Mouse (Mus musculus) olfactory bulb, adult 2 months (tissue): ENCODE results near the gene Tldc2.

Experiments
- CTCF ChIP-seq: fragments of 200-500 bp; IDR thresholded peaks from 2 replicates; pipeline ENCODE4 v1.5.1; 2012; ENCODE audit warnings: low read depth, mild to moderate bottlenecking, low read length, moderate library complexity; ENCODE audit not compliant: insufficient read depth
- POLR2A ChIP-seq: fragments of 200-500 bp; IDR thresholded peaks from 2 replicates; pipeline ENCODE4 v1.6.1; 2012; ENCODE audit warnings: mild to moderate bottlenecking, low read depth, low read length, moderate library complexity; ENCODE audit not compliant: insufficient read depth

DNA sequence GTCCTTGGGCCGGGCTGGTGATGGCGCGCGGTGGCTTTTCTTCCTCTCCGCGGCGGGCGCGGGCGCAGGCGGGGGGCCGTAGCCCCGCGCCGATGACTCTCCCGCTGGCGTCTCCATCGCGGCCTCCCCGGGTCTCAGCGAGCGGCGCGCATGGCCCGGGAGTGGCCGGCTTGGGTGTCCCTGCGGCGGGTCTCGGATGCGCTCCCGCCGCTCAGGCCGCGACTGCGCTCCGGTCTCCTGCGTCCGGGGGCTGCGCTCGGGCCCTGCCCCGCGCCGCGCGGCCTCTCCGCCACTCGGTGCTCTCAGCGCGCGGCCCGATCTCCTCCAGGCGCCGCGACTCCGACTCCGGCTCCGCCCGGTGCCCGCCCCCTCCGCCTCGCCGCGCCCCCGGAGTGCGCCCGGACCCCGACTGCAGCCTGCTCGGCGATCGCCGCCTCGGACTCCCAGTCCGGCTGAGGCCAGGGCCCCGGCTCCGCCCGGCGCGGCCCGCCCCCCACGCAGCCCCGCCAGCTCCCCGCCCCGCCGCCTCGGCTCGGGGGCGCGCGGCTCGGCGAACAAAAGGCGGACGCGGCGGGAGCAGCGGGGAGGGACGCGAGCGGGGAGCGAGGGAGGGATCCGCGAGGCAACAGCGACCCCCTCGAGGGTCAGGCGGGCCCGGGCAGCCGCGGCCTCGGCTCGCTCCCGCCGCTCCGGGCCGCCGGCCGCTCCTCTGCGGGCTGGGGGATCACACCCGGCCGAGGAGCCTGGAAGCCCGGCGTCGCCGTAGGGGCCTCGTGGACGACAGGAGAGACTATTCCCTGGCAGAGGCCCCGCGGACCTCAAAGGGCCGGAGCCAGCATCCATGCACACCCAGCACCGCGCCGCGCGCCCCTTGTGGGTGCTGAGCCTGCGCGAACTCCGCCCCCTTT lies 7.8 kb upstream of the Tldc2 start, which contains the start of gene Soga1:
- TF ChIP-seq CTCF (peak; percentile 32; the same call in 1 of the 2 replicates), POLR2A (peak; percentile 40; the same call in 1 of the 2 replicates)
